Mouse (Mus musculus) right cerebral cortex, postnatal 4 days (tissue): ENCODE data around the gene Nhlrc1.

Source experiments
- DNase-seq: peaks from one replicate; pipeline ENCODE4 v3.0.0-alpha.2; 2022

Nhlrc1 gene

DNA sequence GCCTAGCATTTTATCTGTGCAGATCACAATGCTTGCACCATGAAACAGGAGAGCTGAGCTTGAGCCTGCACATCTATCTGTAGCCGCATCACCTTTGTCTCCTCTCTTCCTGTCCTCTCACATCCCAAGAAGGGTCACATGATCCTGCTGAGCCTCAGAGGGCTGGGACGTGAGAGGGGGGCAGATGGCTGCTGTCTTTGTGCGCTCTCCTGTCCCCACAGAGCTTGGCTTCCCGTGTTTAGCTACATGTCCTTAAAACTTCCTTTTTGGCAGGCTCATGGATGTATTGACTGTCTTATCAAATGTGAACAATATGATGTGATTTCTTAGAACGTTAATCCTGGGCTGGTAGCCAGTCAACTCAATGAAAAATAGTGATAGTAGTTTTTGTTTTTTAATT is 15.2 kb downstream of the Nhlrc1 start:
- no peak for DNase-seq

DNA sequence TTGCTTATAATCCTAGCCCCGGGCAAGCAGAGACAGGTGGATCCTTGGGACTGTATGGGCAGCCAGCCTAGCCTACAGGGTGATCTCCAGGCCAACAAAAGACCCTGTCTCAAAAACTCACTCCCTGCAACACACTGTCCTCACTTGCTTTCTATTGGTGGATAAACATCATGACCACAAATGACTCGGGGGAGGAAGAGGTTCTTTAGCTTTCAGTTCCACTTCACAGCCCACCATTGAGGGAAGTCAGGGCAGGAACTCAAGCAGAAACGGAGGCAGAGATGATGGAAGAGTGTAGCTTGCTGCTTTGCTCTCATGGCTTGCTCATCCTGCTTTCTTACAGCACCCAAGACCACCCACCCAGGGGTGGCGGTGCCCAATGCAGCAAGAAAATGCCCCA is 17.3 kb downstream of the Nhlrc1 start:
- DNase-seq, result no peak

DNA sequence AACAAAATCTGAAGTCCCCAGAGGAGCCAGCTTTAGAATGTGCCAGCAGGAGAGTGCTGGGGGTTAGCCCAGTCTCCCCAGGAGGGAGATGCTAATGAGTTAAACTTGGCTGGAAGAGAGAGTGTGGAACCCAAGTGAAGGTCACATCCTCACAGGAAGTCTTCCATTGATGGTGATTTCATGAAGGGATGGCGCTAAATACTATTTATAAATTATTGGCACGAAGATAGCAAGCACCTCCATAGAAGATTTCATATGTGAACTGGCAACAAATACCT is 21.4 kb downstream of the Nhlrc1 start:
- DNase-seq, result no peak

DNA sequence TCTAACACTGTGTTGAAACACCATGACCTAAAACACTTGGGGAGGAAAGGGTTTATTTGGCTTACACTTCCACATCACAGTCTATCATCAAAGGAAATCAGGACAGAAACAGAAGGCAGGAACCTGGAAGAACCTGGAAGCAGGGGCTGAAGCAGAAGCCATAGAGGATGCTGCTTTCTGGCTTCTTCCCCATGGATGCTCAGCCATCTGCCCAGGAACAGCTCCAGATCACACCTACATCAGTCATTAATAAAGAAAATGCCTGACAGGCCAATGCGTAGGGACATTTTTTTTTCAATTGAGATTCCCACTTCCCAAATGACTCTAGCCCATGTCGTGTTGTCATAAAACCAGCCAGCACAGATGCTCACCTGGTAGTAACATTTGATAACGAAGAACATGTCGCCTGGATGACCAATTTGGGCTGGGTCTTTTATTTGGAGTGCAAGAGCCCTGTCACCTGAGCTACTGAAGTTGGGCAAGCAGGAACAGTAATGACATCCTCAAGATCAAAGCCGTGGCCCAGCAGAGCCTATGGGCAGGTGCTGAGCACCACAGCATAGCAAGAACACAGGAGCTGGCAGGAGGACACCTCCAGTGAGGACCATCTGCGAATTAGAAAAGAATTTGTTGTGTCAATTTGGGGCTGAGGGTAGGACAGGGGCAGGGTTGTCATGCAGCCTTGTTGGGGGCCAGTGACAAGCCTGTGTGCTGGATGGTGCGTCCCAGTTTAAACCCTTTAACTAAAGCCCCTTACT is 22.0 kb downstream of the Nhlrc1 start:
- no peak for DNase-seq

DNA sequence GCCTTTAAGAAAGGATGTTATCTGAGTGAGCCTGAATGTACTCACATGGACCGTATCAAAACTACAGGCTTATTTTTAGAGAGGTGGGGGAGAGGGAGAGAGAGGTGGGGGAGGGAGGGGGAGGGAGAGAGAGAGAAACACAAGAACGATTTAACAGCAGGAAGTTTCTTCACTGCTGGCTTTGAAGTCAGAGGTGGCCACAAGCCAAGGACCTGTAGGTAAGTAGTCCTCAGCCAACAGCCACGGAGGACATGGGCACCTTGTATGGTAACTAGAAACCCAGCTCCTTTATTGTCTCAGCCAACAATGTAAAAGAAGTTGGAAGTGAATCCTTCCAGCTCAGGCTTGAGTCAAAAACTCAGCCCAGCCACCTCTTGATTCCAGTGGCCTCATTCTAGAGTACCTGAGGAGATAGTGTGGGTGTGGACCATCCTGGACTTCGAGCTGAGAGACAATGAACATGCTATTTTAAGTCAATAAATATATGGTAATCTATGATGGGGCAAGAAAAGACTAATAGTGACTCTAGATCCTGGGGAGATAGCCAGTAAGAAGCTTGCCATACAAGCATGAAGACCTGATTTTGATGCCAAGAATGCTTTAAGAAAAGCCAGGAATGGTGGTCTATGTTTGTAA is 24.2 kb downstream of the Nhlrc1 start:
- no peak for DNase-seq

DNA sequence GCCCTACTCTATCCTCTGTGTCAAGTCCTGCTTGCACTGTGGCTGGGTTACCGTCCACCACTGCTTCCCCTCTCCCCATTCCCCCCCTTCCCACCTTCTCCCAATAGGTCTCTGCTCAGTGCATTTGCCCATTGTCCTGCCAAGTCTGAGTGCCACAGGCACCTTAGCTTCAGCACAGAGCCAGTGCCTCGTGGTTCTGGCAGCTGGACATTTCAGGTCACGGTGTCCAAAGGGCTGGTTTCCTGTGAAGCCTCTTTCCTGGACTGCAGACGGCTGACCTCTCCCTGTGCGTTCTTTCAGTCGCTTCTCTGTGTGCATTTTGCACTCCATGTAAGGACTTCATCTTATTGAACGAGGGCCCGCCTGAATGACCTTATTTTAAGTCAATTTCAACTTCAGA is 26.7 kb downstream of the Nhlrc1 start:
- DNase-seq, result no peak

DNA sequence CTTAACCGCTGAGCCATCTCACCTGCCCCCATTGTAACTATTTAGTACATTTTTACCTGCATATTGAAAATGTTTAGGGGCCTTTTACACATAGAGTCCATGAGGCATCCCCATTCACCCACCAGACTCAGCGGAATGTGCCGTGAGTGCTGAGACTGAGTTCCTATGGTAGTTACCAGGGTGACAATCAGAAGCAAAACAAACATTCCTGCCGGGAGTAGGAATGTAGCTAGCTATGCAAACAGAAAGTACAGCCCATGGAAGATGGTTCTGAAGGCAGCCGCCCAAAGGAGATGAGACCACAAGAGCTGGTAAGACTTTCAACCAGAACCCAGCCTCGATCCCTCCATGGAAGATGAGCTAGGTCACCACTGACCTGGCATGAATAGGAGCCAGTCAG is 28.4 kb downstream of the Nhlrc1 start:
- no peak for DNase-seq

DNA sequence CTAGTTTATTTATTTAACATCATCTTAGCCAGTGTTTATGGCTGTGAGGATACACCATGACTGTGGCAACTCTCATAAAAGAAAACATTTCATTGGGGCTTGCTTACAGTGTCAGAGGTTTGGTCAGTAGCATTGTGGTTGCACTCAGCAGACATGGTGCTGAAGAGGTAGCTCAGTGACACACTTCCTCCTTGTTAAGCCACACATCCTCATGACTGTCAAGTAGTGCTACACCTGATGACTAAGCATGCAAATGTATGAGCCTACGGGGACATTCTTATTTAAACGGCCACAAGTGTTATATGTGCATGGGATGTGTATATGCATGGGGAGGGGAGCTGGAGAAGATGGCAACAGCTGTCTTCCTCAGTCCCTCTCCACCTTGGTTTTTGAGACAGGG is 30.8 kb downstream of the Nhlrc1 start:
- DNase-seq, result no peak

DNA sequence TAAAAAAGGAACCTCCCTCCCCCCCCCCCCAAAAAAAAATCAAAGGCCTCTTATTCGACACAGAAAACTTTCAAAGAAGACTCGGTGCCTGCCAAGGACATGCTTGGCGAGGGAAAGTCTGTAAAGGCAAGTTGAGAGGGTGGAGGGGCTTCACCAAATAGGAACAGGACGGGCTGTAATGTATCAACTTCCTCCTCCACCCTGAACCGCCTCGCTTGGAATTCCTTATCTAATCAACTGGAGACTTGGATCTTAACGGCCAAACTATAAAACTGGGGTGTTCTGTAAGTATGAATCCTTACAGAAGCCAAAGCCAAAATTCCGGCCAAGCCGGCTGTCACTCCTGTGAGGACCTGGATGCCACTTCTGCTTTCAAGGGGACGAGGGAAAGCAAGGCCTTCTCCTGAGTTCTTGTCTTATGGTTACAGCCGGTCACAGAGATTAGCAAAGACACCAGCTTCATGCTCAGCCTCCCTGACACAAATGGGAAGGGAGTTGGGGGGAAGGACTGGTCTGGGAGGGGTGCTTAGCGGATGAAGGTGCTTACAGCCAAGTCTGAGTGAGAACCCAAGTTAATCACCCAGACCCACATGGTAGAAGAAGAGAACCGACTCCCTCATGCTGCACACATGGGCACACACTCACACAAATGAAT is 34.7 kb downstream of the Nhlrc1 start:
- DNase-seq, result no peak

DNA sequence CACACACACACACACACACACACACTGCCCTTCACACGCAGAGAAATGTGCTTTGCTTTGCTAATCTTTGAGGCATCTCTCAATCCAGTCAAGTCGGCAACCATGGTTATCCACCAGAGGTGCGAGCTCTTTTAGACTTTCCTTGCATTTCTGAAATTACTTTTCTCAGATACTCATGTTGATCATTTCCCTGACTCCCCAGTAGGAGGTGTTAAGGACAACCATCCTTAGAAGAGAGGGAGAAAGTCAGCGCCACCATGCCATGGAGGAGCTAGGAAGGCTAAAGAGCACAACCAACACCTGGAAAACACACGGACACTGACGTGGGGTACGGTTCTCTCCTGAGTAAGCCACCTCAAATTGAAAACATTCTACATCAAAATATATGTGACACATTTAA is 38.1 kb downstream of the Nhlrc1 start:
- DNase-seq, result no peak

DNA sequence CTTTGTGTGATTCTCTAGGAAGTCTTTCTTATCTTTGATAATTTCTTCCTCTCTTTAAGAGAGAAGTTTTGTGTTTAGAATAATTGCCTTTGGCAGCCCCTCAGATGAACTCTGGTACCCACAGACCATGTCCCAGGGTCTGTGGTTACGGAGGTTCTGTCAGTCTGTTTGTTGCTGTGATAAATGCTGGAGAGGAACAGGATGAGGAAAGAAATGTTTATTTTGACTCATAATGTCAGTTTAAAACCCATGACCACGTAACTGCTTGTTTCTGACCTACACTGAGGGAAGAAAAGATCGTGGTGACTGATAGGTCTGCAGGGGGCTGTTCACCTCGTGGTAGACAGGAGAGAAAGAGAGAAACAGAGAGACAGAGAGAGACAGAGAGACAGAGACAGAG is 38.7 kb downstream of the Nhlrc1 start:
- DNase-seq, result no peak

DNA sequence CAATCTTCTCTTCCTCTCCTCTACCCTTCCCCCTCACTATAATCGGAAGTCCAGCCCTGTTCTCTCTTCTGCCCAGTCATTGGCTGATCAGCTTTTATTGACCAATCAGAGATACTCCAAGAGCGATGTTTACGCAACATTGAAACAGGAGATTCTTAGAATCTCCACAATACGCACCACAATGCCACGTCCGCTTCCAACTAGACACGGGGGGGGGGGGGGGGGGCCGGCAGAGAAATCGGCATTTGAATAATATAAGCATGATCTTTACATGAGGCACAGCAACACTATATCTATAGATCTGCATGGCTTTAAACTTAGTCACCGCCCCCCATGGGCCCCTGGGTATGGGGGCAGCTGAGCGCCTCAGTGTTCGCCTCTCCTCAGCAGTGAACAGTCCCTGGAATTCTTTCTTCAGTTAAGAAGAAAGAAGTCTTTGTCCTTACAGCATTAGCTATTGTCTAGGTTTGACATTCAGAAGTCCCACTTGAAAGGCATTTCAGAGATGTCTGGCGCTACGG is 39.6 kb downstream of the Nhlrc1 start:
- no peak for DNase-seq

DNA sequence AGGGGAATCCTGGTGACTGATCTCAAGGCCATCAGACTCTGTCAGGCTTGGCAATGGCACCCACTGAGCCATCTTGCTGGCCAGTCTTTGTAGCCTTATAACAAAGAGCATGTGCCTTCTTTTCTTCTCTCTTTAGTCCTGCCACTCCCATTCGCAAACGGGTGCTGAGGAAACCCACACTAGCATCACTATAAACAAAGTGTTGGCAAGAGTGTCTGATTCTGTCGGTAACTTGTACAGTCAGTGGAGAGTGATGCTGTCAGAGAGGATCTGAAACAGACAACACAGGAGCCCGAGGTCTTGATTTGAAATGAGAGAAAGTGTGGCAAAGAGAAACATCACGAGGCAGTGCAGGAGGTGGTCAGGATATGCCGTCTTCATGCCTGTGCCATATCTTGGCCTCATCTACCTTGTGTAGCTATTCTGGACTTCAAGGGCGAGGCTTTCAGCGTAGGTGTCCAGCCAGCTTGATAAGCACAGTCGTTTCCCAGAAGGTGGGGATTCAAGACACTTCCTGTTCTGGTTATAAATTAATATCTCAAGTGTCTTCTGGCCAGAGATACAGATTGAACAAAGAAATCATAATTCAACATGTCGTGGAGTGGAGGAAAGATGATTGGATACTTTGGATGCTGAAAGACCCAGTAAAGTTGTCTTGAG is 44.2 kb downstream of the Nhlrc1 start:
- no peak for DNase-seq

DNA sequence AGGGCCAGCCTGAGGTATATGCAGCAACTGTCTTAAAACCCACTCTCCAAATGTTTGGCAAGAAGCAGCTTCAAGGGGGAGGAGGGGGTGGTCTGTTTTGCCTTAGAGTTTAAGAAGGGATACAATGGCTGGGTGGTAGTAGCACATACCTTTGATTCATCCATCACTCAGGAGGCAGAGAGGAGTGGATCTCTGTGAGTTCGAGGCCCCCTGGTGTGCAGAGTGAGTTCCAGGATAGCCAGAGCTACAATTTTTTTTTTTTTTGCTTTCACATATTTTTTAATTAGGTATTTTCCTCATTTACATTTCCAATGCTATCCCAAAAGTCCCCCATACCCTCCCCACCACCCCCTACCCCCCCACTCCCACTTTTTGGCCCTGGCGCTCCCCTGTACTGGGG is 46.0 kb downstream of the Nhlrc1 start:
- DNase-seq, result no peak

DNA sequence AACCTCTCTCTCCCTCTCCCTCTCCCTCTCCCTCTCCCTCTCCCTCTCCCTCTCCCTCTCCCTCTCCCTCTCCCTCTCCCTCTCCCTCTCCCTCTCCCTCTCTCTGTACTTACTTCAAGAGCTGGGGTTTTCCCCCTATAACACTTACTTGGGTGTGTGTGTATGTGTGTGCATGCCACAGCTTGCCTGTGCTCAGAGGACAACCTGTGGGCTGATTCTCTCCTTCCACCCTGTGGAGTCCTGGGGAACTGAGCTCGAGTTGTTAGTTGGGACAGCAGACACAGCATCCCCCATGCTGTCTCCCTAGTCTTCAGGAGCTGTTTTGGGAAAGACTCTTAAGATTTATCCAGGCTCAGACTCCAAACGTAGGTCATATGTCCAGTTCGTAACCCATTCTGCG is 47.3 kb downstream of the Nhlrc1 start:
- DNase-seq, result no peak
